Mouse (Mus musculus) liver, postnatal 0 days (tissue): ENCODE data around the gene Pbld2. TPM values are rescaled to one million over a fixed set of nuclear protein-coding genes. Genes with fewer than 3 reads are reported as not detected.

Experiments used
- ATAC-seq: fragments of 200-750 bp; cut with Nextera tagmentation; 2 replicates; pipeline ENCODE4 v1.8.0; 2017; ENCODE audit warnings: mild to moderate bottlenecking, moderate library complexity
- DNase-seq: peaks from one replicate; pipeline ENCODE4 v3.0.0-alpha.2; 2016
- H3K27ac ChIP-seq: fragments of 300-500 bp; sonication (generic); 2 replicates; pipeline ENCODE4 v1.5.1; 2014; ENCODE audit warnings: antibody characterized with exemption, moderate library complexity, mild to moderate bottlenecking, low read depth
- H3K27me3 ChIP-seq: fragments of 300-500 bp; sonication (generic); 2 replicates; pipeline ENCODE4 v1.6.1; 2014; ENCODE audit warnings: low read length, control low read depth, mixed read lengths; ENCODE audit not compliant: insufficient read depth
- H3K36me3 ChIP-seq: fragments of 300-500 bp; sonication (generic); replicated peaks from 2 replicates; pipeline ENCODE4 v1.6.1; 2014; ENCODE audit warnings: mild to moderate bottlenecking, control low read depth, low read length, moderate library complexity, mixed read lengths; ENCODE audit not compliant: insufficient read depth
- H3K4me1 ChIP-seq: fragments of 300-500 bp; sonication (generic); 2 replicates; pipeline ENCODE4 v1.6.1; 2014; ENCODE audit warnings: antibody characterized with exemption, mild to moderate bottlenecking, control low read depth; ENCODE audit not compliant: insufficient read depth
- H3K4me2 ChIP-seq: fragments of 300-500 bp; sonication (generic); 2 replicates; pipeline ENCODE4 v1.6.1; 2014; ENCODE audit warnings: low read depth, mild to moderate bottlenecking, low read length, moderate library complexity, mixed read lengths
- H3K4me3 ChIP-seq: fragments of 300-500 bp; sonication (generic); 2 replicates; pipeline ENCODE4 v1.5.1; 2014; ENCODE audit warnings: low read depth, low read length
- H3K9ac ChIP-seq: fragments of 300-500 bp; sonication (generic); replicated peaks from 2 replicates; pipeline ENCODE4 v1.6.1; 2014; ENCODE audit warnings: mild to moderate bottlenecking, moderate library complexity
- H3K9me3 ChIP-seq: fragments of 300-500 bp; sonication (generic); 2 replicates; pipeline ENCODE4 v1.6.1; 2016; ENCODE audit warnings: mild to moderate bottlenecking, control low read depth, low read length, mixed read lengths
- CTCF ChIP-seq: sonication (generic); IDR thresholded peaks from 2 replicates; pipeline ENCODE4 v1.5.1; 2016; ENCODE audit warnings: antibody characterized with exemption, low read depth
- EP300 ChIP-seq: IDR thresholded peaks from 2 replicates; pipeline ENCODE4 v1.6.1; 2016; ENCODE audit warnings: antibody characterized with exemption, low read depth, mild to moderate bottlenecking
- whole genome bisulfite sequencing: fragments of 180-500 bp; shearing (Covaris S2); extraction: QIAGEN DNeasy Blood & Tissue Kit; methylation state at CpG from one replicate; pipeline ENCODE4 v1.1.7; 2014; ENCODE audit not compliant: insufficient replicate concordance; 5-methylcytosine and 5-hydroxymethylcytosine counted together
- polyA plus RNA-seq: library from polyadenylated mRNA; unstranded; fragments of >200 nt; fragmentation: Nextera tagmentation; extraction: Ambion mirVana; gene quantifications from 2 replicates; pipeline ENCODE4 v1.2.1, GENCODE M21; 2015

The Pbld2 gene
- polyA plus RNA-seq, 1 experiment from 2014 or later = 15.0 TPM

GRCm38 (mm10) chr10:63039867-63040628, 15.9 kb downstream of the Pbld2 start:
- Histone ChIP-seq H3K36me3 (no peaks in the 10 kb centered on the region), H3K4me2 (no peak overlapping the region; the same call in 1 of the 2 replicates), H3K9ac (no peak overlapping the region), H3K4me1 (no peaks in the 10 kb centered on the region), H3K27me3 (no peaks in the 10 kb centered on the region), H3K9me3 (no peaks in the 10 kb centered on the region), H3K4me3 (no peak overlapping the region), H3K27ac (no peak overlapping the region)
- ATAC-seq (no peak), DNase-seq (no peak)
- 68% methylated on average over 5 of the region's 5 CpGs for WGBS
- no peak for TF ChIP-seq CTCF
- TF ChIP-seq EP300 = no peak

- no peak overlapping the region for H3K27ac ChIP-seq
- no peak for ATAC-seq
- no peaks in the 10 kb centered on the region for H3K36me3 ChIP-seq
- TF ChIP-seq CTCF (peak; percentile 43), EP300 (no peak)
- H3K4me3 ChIP-seq = no peak overlapping the region
- 57% methylated on average over 3 of the region's 3 CpGs for WGBS
- H3K27me3 ChIP-seq = no peaks in the 10 kb centered on the region
- no peaks in the 10 kb centered on the region for H3K9me3 ChIP-seq
- no peak overlapping the region for H3K9ac ChIP-seq
- no peak for DNase-seq
- H3K4me1 ChIP-seq = no peaks in the 10 kb centered on the region
- no peak overlapping the region for H3K4me2 ChIP-seq
These were observed 19.0 kb downstream of the Pbld2 start for GRCm38 (mm10) chr10:63043154-63043553.

- TF ChIP-seq EP300 (no peak), CTCF (no peak)
- H3K4me2 ChIP-seq = no peak overlapping the region
- no peak overlapping the region for H3K27ac ChIP-seq
- ATAC-seq = no peak
- WGBS = 67% methylated on average over 8 of the region's 8 CpGs
- H3K9ac ChIP-seq = no peak overlapping the region
- H3K4me1 ChIP-seq = no peaks in the 10 kb centered on the region; the same call in 1 of the 2 replicates
- H3K9me3 ChIP-seq = no peaks in the 10 kb centered on the region
- no peak overlapping the region for H3K4me3 ChIP-seq
- no peaks in the 10 kb centered on the region for H3K36me3 ChIP-seq
- DNase-seq = no peak
- H3K27me3 ChIP-seq = no peaks in the 10 kb centered on the region
These were observed 23.6 kb downstream of the Pbld2 start for GRCm38 (mm10) chr10:63047751-63048150.

- no peaks in the 10 kb centered on the region for H3K36me3 ChIP-seq
These were observed 25.0 kb downstream of the Pbld2 start for GRCm38 (mm10) chr10:63049106-63049505.

GRCm38 (mm10) chr10:63051267-63051666, 27.2 kb downstream of the Pbld2 start:
- no peak for TF ChIP-seq EP300
- no peak for TF ChIP-seq CTCF
- Histone ChIP-seq H3K27ac (no peak overlapping the region), H3K9ac (no peak overlapping the region), H3K27me3 (no peaks in the 10 kb centered on the region), H3K4me2 (no peak overlapping the region), H3K9me3 (no peaks in the 10 kb centered on the region), H3K4me1 (no peaks in the 10 kb centered on the region; the same call in 1 of the 2 replicates), H3K4me3 (no peak overlapping the region), H3K36me3 (no peaks in the 10 kb centered on the region)
- ATAC-seq = no peak
- 45% methylated on average over 7 of the region's 7 CpGs for WGBS
- no peak for DNase-seq

More at GRCm38 (mm10) chr10:63049106-63049505, 25.0 kb downstream of the Pbld2 start:
- no peak for ATAC-seq
- 42% methylated on average over 1 of the region's 2 CpGs for WGBS
- Histone ChIP-seq H3K9ac (no peak overlapping the region), H3K27me3 (no peaks in the 10 kb centered on the region), H3K4me1 (no peaks in the 10 kb centered on the region; the same call in 1 of the 2 replicates), H3K27ac (no peak overlapping the region), H3K9me3 (no peaks in the 10 kb centered on the region), H3K4me2 (no peak overlapping the region), H3K4me3 (no peak overlapping the region)
- DNase-seq = no peak
- TF ChIP-seq EP300 = no peak
- TF ChIP-seq CTCF = no peak

GRCm38 (mm10) chr10:63052011-63052410, 27.9 kb downstream of the Pbld2 start:
- Histone ChIP-seq H3K27ac (no peak overlapping the region), H3K27me3 (no peaks in the 10 kb centered on the region), H3K36me3 (no peaks in the 10 kb centered on the region), H3K9ac (no peak overlapping the region), H3K4me2 (no peak overlapping the region), H3K9me3 (no peaks in the 10 kb centered on the region), H3K4me1 (no peaks in the 10 kb centered on the region; the same call in 1 of the 2 replicates), H3K4me3 (no peak overlapping the region)
- TF ChIP-seq CTCF = no peak
- TF ChIP-seq EP300 = no peak
- DNase-seq = no peak
- peak; percentile 25; the same call in 1 of the 2 replicates for ATAC-seq
- 66% methylated on average over 6 of the region's 6 CpGs for WGBS
